Mouse (Mus musculus): ENCODE results near the gene Cacna1e.

Gene Cacna1e

GRCm38 (mm10) chr1:154661221-154661864, 223.0 kb downstream of the Cacna1e start:
- in situ Hi-C loops (cut with MboI; ENCODE audit: unreplicated experiment in 2 of 2), result no loop called here

- in situ Hi-C loops (cut with MboI; ENCODE audit: unreplicated experiment in 2 of 2), result no loop called here
Measured at GRCm38 (mm10) chr1:154657366-154657765, 226.9 kb downstream of the Cacna1e start.

- in situ Hi-C loops (cut with MboI; ENCODE audit: unreplicated experiment in 2 of 2), result no loop called here
Measured at GRCm38 (mm10) chr1:154653951-154654350, 230.3 kb downstream of the Cacna1e start.

GRCm38 (mm10) chr1:154646156-154646950, 237.9 kb downstream of the Cacna1e start:
- in situ Hi-C loops (cut with MboI; ENCODE audit: unreplicated experiment in 2 of 2), result no loop called here

GRCm38 (mm10) chr1:154637821-154638220, 246.5 kb downstream of the Cacna1e start:
- in situ Hi-C loops (cut with MboI; ENCODE audit: unreplicated experiment in 2 of 2), result no loop called here

- in situ Hi-C loops (cut with MboI; ENCODE audit: unreplicated experiment in 2 of 2), result no loop called here
Measured at GRCm38 (mm10) chr1:154635766-154636165, 248.5 kb downstream of the Cacna1e start.

GRCm38 (mm10) chr1:154632886-154633285, 251.4 kb downstream of the Cacna1e start:
- in situ Hi-C loops (cut with MboI; ENCODE audit: unreplicated experiment in 2 of 2), result no loop called here

GRCm38 (mm10) chr1:154622666-154623653, 261.3 kb downstream of the Cacna1e start:
- in situ Hi-C loops (cut with MboI; ENCODE audit: unreplicated experiment in 2 of 2), result loop anchor here (25.0 kb wide), 2 partner anchors 389 to 589 kb away; no protein-coding TSS in a partner anchor

GRCm38 (mm10) chr1:154617743-154618455, 266.4 kb downstream of the Cacna1e start:
- in situ Hi-C loops (cut with MboI; ENCODE audit: unreplicated experiment in 2 of 2), result loop anchor here (5.0 to 25.0 kb wide), 5 partner anchors 109 to 594 kb away; no protein-coding TSS in a partner anchor

GRCm38 (mm10) chr1:154615759-154616158, 268.5 kb downstream of the Cacna1e start:
- in situ Hi-C loops (cut with MboI; ENCODE audit: unreplicated experiment in 2 of 2), result loop anchor here (5.0 to 25.0 kb wide), 5 partner anchors 112 to 597 kb away; no protein-coding TSS in a partner anchor

GRCm38 (mm10) chr1:154608516-154608915, 275.8 kb downstream of the Cacna1e start:
- in situ Hi-C loops (cut with MboI; ENCODE audit: unreplicated experiment in 2 of 2), result loop anchor here (25.0 kb wide), 2 partner anchors 404 to 604 kb away; no protein-coding TSS in a partner anchor

GRCm38 (mm10) chr1:154607406-154607805, 276.9 kb downstream of the Cacna1e start:
- in situ Hi-C loops (cut with MboI; ENCODE audit: unreplicated experiment in 2 of 2), result loop anchor here (25.0 kb wide), 2 partner anchors 405 to 605 kb away; no protein-coding TSS in a partner anchor

- in situ Hi-C loops (cut with MboI; ENCODE audit: unreplicated experiment in 2 of 2), result loop anchor here (25.0 kb wide), 2 partner anchors 407 to 607 kb away; no protein-coding TSS in a partner anchor
Measured at GRCm38 (mm10) chr1:154605601-154606000, 278.7 kb downstream of the Cacna1e start.

- in situ Hi-C loops (cut with MboI; ENCODE audit: unreplicated experiment in 2 of 2), result loop anchor here (25.0 kb wide), 2 partner anchors 409 to 609 kb away; no protein-coding TSS in a partner anchor
Measured at GRCm38 (mm10) chr1:154603781-154604180, 280.5 kb downstream of the Cacna1e start.

GRCm38 (mm10) chr1:154602531-154602930, 281.8 kb downstream of the Cacna1e start:
- in situ Hi-C loops (cut with MboI; ENCODE audit: unreplicated experiment in 2 of 2), result loop anchor here (25.0 kb wide), 2 partner anchors 410 to 610 kb away; no protein-coding TSS in a partner anchor

- in situ Hi-C loops (cut with MboI; ENCODE audit: unreplicated experiment in 2 of 2), result no loop called here
Measured at GRCm38 (mm10) chr1:154582516-154582915, 301.8 kb downstream of the Cacna1e start.

GRCm38 (mm10) chr1:154579929-154580328, 304.4 kb downstream of the Cacna1e start:
- in situ Hi-C loops (cut with MboI; ENCODE audit: unreplicated experiment in 2 of 2), result no loop called here

- in situ Hi-C loops (cut with MboI; ENCODE audit: unreplicated experiment in 2 of 2), result no loop called here
Measured at GRCm38 (mm10) chr1:154578748-154579147, 305.6 kb downstream of the Cacna1e start.

GRCm38 (mm10) chr1:154576418-154576817, 307.9 kb downstream of the Cacna1e start:
- in situ Hi-C loops (cut with MboI; ENCODE audit: unreplicated experiment in 2 of 2), result no loop called here

All from v-Abl transformed pro-B cells (cell line).